Mouse (Mus musculus): ENCODE measurements around the gene Csn1s1. TPM values are rescaled to one million over a fixed set of nuclear protein-coding genes. Genes with fewer than 3 reads are reported as not detected.

The Csn1s1 gene
- polyA plus RNA-seq (2015; fragmentation: Nextera tagmentation; extraction: Ambion mirVana) = not detected in 2 replicates

DNA sequence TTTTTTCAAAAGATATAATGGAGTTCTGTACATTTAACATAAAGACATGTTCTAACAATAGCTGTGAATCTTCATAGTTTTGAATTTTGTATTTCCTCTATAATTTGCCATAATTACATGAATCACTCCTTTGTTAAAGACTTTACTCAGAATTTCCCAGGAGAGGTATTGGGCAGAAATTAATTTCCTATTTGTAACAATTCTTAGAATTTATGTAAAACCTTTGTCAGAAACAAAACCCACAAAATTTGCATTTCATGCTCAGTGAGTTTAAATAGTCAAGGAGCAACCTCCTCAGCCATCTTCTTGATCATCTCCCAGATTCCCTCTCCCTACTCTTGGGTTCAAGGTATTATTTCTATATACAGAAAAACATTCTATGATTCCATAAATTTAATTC lies at the start of gene Csn1s1:
Gene Csn1s1, plus strand, starts transcription at position 301 of the 400 bp plus-strand sequence.
- H3K4me2 ChIP-seq (replicated peaks; ENCODE audit: low read depth, low read length) = no peak within 1 kb of the TSS
- no peak for ATAC-seq (ENCODE audit: low FRiP score, low TSS enrichment)
- H3K4me1 ChIP-seq (ENCODE audit: insufficient read depth, low read length) = no peaks in the 10 kb centered on the region

DNA sequence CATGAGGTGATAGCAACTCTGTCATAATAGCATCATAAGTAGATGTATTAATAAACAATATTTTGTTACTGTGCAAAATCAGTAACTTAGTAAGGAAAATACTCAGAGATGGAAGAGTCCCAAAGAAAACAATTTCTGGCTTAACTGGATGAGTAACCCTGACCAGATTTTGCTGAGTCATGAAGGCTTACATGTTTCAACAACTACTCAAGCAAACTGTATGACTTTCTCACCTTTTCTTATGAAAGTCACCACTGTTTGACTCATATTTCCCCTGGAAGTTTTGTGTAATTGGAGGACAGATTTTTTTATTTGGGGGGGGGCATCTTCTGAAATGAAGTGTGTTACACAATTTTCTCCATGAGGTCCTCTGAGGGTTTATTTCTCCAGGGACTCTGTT lies 43.3 kb upstream of the Csn1s1 start:
- Histone ChIP-seq H3K36me3 (ENCODE audit: insufficient read depth, low read length) (no peaks in the 10 kb centered on the region), H3K4me2 (replicated peaks; ENCODE audit: low read depth, low read length) (no peak overlapping the region), H3K9ac (replicated peaks; ENCODE audit: low read length) (no peak overlapping the region), H3K27me3 (ENCODE audit: insufficient read depth, low read length) (no peaks in the 10 kb centered on the region), H3K4me3 (ENCODE audit: low read length) (no peak overlapping the region), H3K27ac (ENCODE audit: low read length) (no peak overlapping the region), H3K4me1 (ENCODE audit: insufficient read depth, low read length) (no peaks in the 10 kb centered on the region), H3K9me3 (ENCODE audit: low read length) (no peaks in the 10 kb centered on the region)
- no peak for ATAC-seq (ENCODE audit: low FRiP score, low TSS enrichment)

More for the DNA sequence above, at the start of gene Csn1s1:
- H3K27ac ChIP-seq (ENCODE audit: low read length) = no peak within 1 kb of the TSS
- H3K36me3 ChIP-seq (ENCODE audit: insufficient read depth, low read length) = no peaks in the 10 kb centered on the region
- H3K4me3 ChIP-seq (ENCODE audit: low read length) = no peak within 1 kb of the TSS
- H3K27me3 ChIP-seq (ENCODE audit: insufficient read depth, low read length) = no peaks in the 10 kb centered on the region
- no peak within 1 kb of the TSS for H3K9ac ChIP-seq (replicated peaks; ENCODE audit: low read length)
- H3K9me3 ChIP-seq (ENCODE audit: low read length) = no peaks in the 10 kb centered on the region

DNA sequence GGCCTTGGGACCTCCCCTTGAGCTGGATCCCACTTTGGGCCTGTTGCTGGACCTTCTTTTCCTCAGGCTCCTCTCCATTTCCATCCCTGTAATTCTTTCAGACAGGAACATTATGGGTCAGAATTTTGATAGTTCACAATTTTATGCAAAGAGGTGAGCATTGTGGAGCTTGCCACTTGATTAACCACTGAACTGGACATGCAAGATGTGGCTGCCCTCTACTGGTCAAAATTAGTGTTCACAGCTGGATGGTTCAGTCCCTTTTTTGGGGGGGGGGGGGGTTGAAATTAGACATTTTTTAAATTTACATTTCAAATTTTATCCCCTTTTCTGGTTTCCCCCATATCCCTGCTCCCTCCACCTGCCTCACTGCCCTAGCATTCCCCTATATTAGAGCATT lies 23.2 kb upstream of the Csn1s1 start:
- ATAC-seq (ENCODE audit: low FRiP score, low TSS enrichment) = no peak
- Histone ChIP-seq H3K9ac (replicated peaks; ENCODE audit: low read length) (no peak overlapping the region), H3K36me3 (ENCODE audit: insufficient read depth, low read length) (no peaks in the 10 kb centered on the region)

DNA sequence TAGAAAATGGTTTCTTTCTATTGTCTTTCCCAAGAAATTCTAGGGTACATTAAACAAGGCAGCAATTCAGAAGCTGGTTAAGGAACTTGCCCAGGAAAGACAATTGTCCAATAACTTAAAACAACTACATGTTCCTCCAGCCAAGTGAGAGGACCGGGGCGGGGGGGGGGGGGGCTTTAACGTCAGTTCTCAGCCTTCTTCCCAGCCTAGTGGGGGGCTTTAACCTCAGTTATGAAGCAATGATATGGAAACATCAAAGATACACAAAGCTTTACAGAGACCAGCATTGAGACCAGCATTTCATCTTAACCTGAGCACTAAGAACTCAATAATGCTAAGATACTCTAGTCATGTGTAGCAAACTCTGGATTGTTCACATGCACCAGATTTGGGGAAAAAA lies 33.5 kb downstream of the Csn1s1 start, which contains the start of gene Csn2:
Gene Csn2, minus strand, starts transcription at position 101 of the 400 bp plus-strand sequence.
- Histone ChIP-seq H3K36me3 (ENCODE audit: insufficient read depth, low read length) (no peaks in the 10 kb centered on the region), H3K9ac (replicated peaks; ENCODE audit: low read length) (no peak within 1 kb of the TSS), H3K4me1 (ENCODE audit: insufficient read depth, low read length) (no peaks in the 10 kb centered on the region), H3K4me2 (replicated peaks; ENCODE audit: low read depth, low read length) (no peak within 1 kb of the TSS), H3K27ac (ENCODE audit: low read length) (no peak within 1 kb of the TSS), H3K9me3 (ENCODE audit: low read length) (no peaks in the 10 kb centered on the region), H3K27me3 (ENCODE audit: insufficient read depth, low read length) (no peaks in the 10 kb centered on the region), H3K4me3 (ENCODE audit: low read length) (no peak within 1 kb of the TSS)
- ATAC-seq (ENCODE audit: low FRiP score, low TSS enrichment) = no peak
- WGBS = 94% methylated on average over 3 of the region's 3 CpGs

More for the DNA sequence above, 23.2 kb upstream of the Csn1s1 start:
- Histone ChIP-seq H3K27ac (ENCODE audit: low read length) (no peak overlapping the region), H3K4me2 (replicated peaks; ENCODE audit: low read depth, low read length) (no peak overlapping the region), H3K4me3 (ENCODE audit: low read length) (no peak overlapping the region), H3K4me1 (ENCODE audit: insufficient read depth, low read length) (no peaks in the 10 kb centered on the region), H3K9me3 (ENCODE audit: low read length) (no peaks in the 10 kb centered on the region), H3K27me3 (ENCODE audit: insufficient read depth, low read length) (no peaks in the 10 kb centered on the region)

DNA sequence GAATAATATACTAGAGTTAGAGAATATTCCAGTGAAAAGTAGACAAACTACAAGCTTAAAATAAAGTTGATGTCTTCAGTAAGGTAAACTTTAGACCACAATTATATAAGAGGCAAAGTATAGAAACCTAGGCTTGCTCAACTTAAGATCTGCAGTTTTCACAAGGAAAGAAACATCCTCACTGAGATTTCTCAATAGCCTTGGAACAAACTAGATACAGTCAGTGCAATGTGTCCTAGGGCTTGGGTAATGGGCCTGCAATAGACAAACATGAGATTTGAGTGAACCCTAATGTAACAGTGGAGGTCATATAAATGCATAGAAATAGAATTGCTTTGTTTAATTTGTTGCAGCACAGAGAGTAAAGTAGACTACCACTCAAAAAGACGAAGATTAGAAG lies 39.9 kb downstream of the Csn1s1 start:
- H3K36me3 ChIP-seq (ENCODE audit: insufficient read depth, low read length) = no peaks in the 10 kb centered on the region
- no peaks in the 10 kb centered on the region for H3K4me1 ChIP-seq (ENCODE audit: insufficient read depth, low read length)
- H3K27ac ChIP-seq (ENCODE audit: low read length) = no peak overlapping the region
- H3K4me2 ChIP-seq (replicated peaks; ENCODE audit: low read depth, low read length) = no peak overlapping the region
- no peak for ATAC-seq (ENCODE audit: low FRiP score, low TSS enrichment)
- no peak overlapping the region for H3K4me3 ChIP-seq (ENCODE audit: low read length)
- no peaks in the 10 kb centered on the region for H3K9me3 ChIP-seq (ENCODE audit: low read length)
- no peak overlapping the region for H3K9ac ChIP-seq (replicated peaks; ENCODE audit: low read length)
- WGBS = 69% methylated on average over 1 of the region's 1 CpGs
- no peaks in the 10 kb centered on the region for H3K27me3 ChIP-seq (ENCODE audit: insufficient read depth, low read length)

Other genes with a start within 250 kb of the Csn1s1 start
- 3.3 and 3.5 TPM in 2 replicates for gene Ugt2b38, start 242.0 kb upstream of the Csn1s1 start, polyA plus RNA-seq (2015; fragmentation: Nextera tagmentation; extraction: Ambion mirVana)
- not detected in 2 replicates for gene Ugt2a2, start 183.9 kb upstream of the Csn1s1 start, polyA plus RNA-seq (2015; fragmentation: Nextera tagmentation; extraction: Ambion mirVana)
- gene Gm43638, start 179.4 kb upstream of the Csn1s1 start, polyA plus RNA-seq (2015; fragmentation: Nextera tagmentation; extraction: Ambion mirVana) = not detected in 2 replicates
- gene Ugt2a1, start 175.3 kb upstream of the Csn1s1 start, polyA plus RNA-seq (2015; fragmentation: Nextera tagmentation; extraction: Ambion mirVana) = not detected in 2 replicates
- gene Sult1b1, start 128.0 kb upstream of the Csn1s1 start, polyA plus RNA-seq (2015; fragmentation: Nextera tagmentation; extraction: Ambion mirVana) = 2.1 and 2.3 TPM in 2 replicates
- gene Sult1d1, start 97.2 kb upstream of the Csn1s1 start, polyA plus RNA-seq (2015; fragmentation: Nextera tagmentation; extraction: Ambion mirVana) = 66.8 and 72.1 TPM in 2 replicates
- gene Sult1e1, start 74.6 kb upstream of the Csn1s1 start, polyA plus RNA-seq (2015; fragmentation: Nextera tagmentation; extraction: Ambion mirVana) = 0.42 and 0.46 TPM in 2 replicates
- not detected in 2 replicates for gene Csn2, start 33.4 kb downstream of the Csn1s1 start, polyA plus RNA-seq (2015; fragmentation: Nextera tagmentation; extraction: Ambion mirVana)
- gene Csn1s2a, start 108.4 kb downstream of the Csn1s1 start, polyA plus RNA-seq (2015; fragmentation: Nextera tagmentation; extraction: Ambion mirVana) = not detected in 2 replicates
- not detected in 2 replicates for gene Csn1s2b, start 141.9 kb downstream of the Csn1s1 start, polyA plus RNA-seq (2015; fragmentation: Nextera tagmentation; extraction: Ambion mirVana)
- not detected in 2 replicates for gene Prr27, start 159.5 kb downstream of the Csn1s1 start, polyA plus RNA-seq (2015; fragmentation: Nextera tagmentation; extraction: Ambion mirVana)
- not detected in 2 replicates for gene Odam, start 218.8 kb downstream of the Csn1s1 start, polyA plus RNA-seq (2015; fragmentation: Nextera tagmentation; extraction: Ambion mirVana)